Mouse (Mus musculus) liver, embryonic 14 days (tissue): ENCODE data around the gene Tcaf3. TPM values are rescaled to one million over a fixed set of nuclear protein-coding genes. Genes with fewer than 3 reads are reported as not detected.

Experiments
- polyA plus RNA-seq: library from polyadenylated mRNA; depleted of rRNA; stranded (reverse); fragments of >200 nt; gene quantifications from 2 replicates; pipeline ENCODE4 v1.2.3, GENCODE M21; 2012; rRNA removed

Tcaf3 gene
- not detected in 2 replicates for polyA plus RNA-seq

GRCm38 (mm10) chr6:42597592-42597991, at the start of gene Tcaf3:
Gene Tcaf3 (minus strand): TSS chr6:42597692.

GRCm38 (mm10) chr6:42644912-42645549, 47.5 kb upstream of the Tcaf3 start, which contains the start of gene Tcaf2:
Gene Tcaf2 (minus strand): TSS chr6:42645254.

GRCm38 (mm10) chr6:42547461-42547860, 50.0 kb downstream of the Tcaf3 start, which contains the start of gene Olfr455:
Gene Olfr455 (minus strand): TSS chr6:42547587.

Other genes starting within 250 kb of the Tcaf3 start
- 22.2 and 28.6 TPM in 2 replicates for gene Zyx, start 248.1 kb downstream of the Tcaf3 start, polyA plus RNA-seq
- 3.7 and 4.0 TPM in 2 replicates for gene Epha1, start 224.4 kb downstream of the Tcaf3 start, polyA plus RNA-seq
- not detected in 2 replicates for gene Tas2r143, start 197.5 kb downstream of the Tcaf3 start, polyA plus RNA-seq
- gene Tas2r135, start 192.3 kb downstream of the Tcaf3 start, polyA plus RNA-seq: not detected in 2 replicates
- gene Tas2r126, start 163.2 kb downstream of the Tcaf3 start, polyA plus RNA-seq: not detected in 2 replicates
- gene Olfr458, start 132.5 kb downstream of the Tcaf3 start, polyA plus RNA-seq: not detected in 2 replicates
- not detected in 2 replicates for gene Olfr457, start 121.4 kb downstream of the Tcaf3 start, polyA plus RNA-seq
- not detected in 2 replicates for gene Olfr456, start 110.5 kb downstream of the Tcaf3 start, polyA plus RNA-seq
- not detected in 2 replicates for gene Olfr455, start 50.1 kb downstream of the Tcaf3 start, polyA plus RNA-seq
- gene Tcaf2, start 47.6 kb upstream of the Tcaf3 start, polyA plus RNA-seq: 0.08 and 0.13 TPM in 2 replicates
- gene Tcaf1, start 112.4 kb upstream of the Tcaf3 start, polyA plus RNA-seq: 2.2 TPM in 2 replicates
- gene Olfr453, start 141.7 kb upstream of the Tcaf3 start, polyA plus RNA-seq: not detected in 2 replicates
- gene Olfr38, start 158.7 kb upstream of the Tcaf3 start, polyA plus RNA-seq: not detected in 2 replicates
- gene Olfr452, start 187.4 kb upstream of the Tcaf3 start, polyA plus RNA-seq: not detected in 2 replicates
- not detected in 2 replicates for gene Olfr450, start 214.2 kb upstream of the Tcaf3 start, polyA plus RNA-seq
- not detected in 2 replicates for gene Olfr449, start 236.7 kb upstream of the Tcaf3 start, polyA plus RNA-seq